Mouse (Mus musculus): Measurements from ENCODE around the gene Mis18bp1.

DNA sequence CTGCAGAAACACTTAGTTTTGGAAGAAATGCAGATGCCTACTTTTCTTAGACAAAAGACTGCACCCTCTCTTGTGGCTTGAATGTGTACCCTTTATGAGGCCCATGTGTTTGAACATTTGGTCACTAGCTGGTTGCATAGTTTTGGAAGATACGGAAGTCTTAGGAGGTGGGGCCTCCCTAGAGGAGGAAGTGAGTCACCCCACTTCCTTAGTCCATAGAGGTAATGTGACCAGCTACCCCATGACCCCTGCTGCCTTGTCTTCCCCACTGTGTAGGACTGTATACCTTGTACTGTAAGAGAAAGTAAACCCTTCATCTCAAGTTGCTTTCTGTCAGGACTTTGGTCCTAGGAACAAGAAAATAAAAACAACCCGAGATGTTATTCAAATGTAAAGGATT is 16.8 kb upstream of the Mis18bp1 start:
- TF ChIP-seq CTCF (IDR thresholded peaks at IDR 0.05; ENCODE audit: control insufficient read depth, insufficient read depth, insufficient read length): no peak
- TF ChIP-seq FOSL1 (IDR thresholded peaks at IDR 0.05; ENCODE audit: insufficient read depth, low read length, poor library complexity, severe bottlenecking): no peak
- TF ChIP-seq USF1 (IDR thresholded peaks at IDR 0.05; ENCODE audit: low read depth): no peak
- no peak for TF ChIP-seq MYOG (IDR thresholded peaks at IDR 0.05; ENCODE audit: control insufficient read depth, extremely low read depth, insufficient read length)
- TF ChIP-seq MYOD1 (IDR thresholded peaks at IDR 0.05; ENCODE audit: control insufficient read depth, insufficient read length, low read depth): no peak
- no peak for TF ChIP-seq CEBPB (IDR thresholded peaks at IDR 0.05; ENCODE audit: low read depth)
